Mouse (Mus musculus): ENCODE results near the gene Vmn1r104. TPM values are rescaled to one million over a fixed set of nuclear protein-coding genes. Genes with fewer than 3 reads are reported as not detected.
"Not testable (repeated sequence)": the region's sequence is repeated elsewhere in the genome, so short reads cannot be mapped to it uniquely, and the experiment has no call there.

The Vmn1r104 gene
- not detected in 2 replicates for polyA plus RNA-seq (2015; fragmentation: Nextera tagmentation; extraction: Ambion mirVana)

- not testable (repeated sequence) for ATAC-seq (ENCODE audit: extremely low read depth, insufficient number of reproducible peaks, low FRiP score, low TSS enrichment); H3K4me2 ChIP-seq; H3K9ac ChIP-seq; H3K27me3 ChIP-seq (replicated peaks); H3K4me1 ChIP-seq; H3K27ac ChIP-seq (replicated peaks); H3K4me3 ChIP-seq; H3K9me3 ChIP-seq; H3K36me3 ChIP-seq
- no CpG with 5 or more reads among the region's 3 CpGs for WGBS
Observed at GRCm38 (mm10) chr7:20533537-20533936, at the start of gene Vmn1r104. Vmn1r104 (plus strand) TSS chr7:20533837.

GRCm38 (mm10) chr7:20510434-20510833 is 23.2 kb upstream of the Vmn1r104 start, which contains the start of gene Vmn1r103:
Vmn1r103 (minus strand) TSS chr7:20510534.
- H3K27ac ChIP-seq (replicated peaks); H3K9me3 ChIP-seq; H3K4me2 ChIP-seq; H3K4me1 ChIP-seq; H3K9ac ChIP-seq; ATAC-seq (ENCODE audit: extremely low read depth, insufficient number of reproducible peaks, low FRiP score, low TSS enrichment); H3K27me3 ChIP-seq (replicated peaks); H3K36me3 ChIP-seq; H3K4me3 ChIP-seq: not testable (repeated sequence)
- WGBS = no CpG with 5 or more reads among the region's 3 CpGs

GRCm38 (mm10) chr7:20545657-20546056 is 12.0 kb downstream of the Vmn1r104 start, which contains the start of gene Gm5726:
Gm5726 (minus strand) TSS chr7:20545757.
- not testable (repeated sequence) for H3K4me3 ChIP-seq; H3K27ac ChIP-seq (replicated peaks); H3K9ac ChIP-seq; H3K4me1 ChIP-seq; H3K4me2 ChIP-seq; ATAC-seq (ENCODE audit: extremely low read depth, insufficient number of reproducible peaks, low FRiP score, low TSS enrichment); H3K36me3 ChIP-seq; H3K27me3 ChIP-seq (replicated peaks); H3K9me3 ChIP-seq
- WGBS = no CpG with 5 or more reads among the region's 1 CpGs

- H3K27ac ChIP-seq (replicated peaks); H3K9ac ChIP-seq; H3K4me3 ChIP-seq; H3K4me1 ChIP-seq; H3K36me3 ChIP-seq; H3K9me3 ChIP-seq; H3K4me2 ChIP-seq; H3K27me3 ChIP-seq (replicated peaks); ATAC-seq (ENCODE audit: extremely low read depth, insufficient number of reproducible peaks, low FRiP score, low TSS enrichment): not testable (repeated sequence)
- WGBS = no CpG with 5 or more reads among the region's 3 CpGs
Observed at GRCm38 (mm10) chr7:20576141-20576540, 42.5 kb downstream of the Vmn1r104 start, which contains the start of gene Gm4141. Gm4141 (minus strand) TSS chr7:20576241.

Other genes starting within 250 kb of the Vmn1r104 start
- not detected in 2 replicates for gene Gm4133, start 199.8 kb upstream of the Vmn1r104 start, polyA plus RNA-seq (2015; fragmentation: Nextera tagmentation; extraction: Ambion mirVana)
- not detected in 2 replicates for gene Gm5728, start 158.4 kb upstream of the Vmn1r104 start, polyA plus RNA-seq (2015; fragmentation: Nextera tagmentation; extraction: Ambion mirVana)
- gene Vmn1r100, start 115.9 kb upstream of the Vmn1r104 start, polyA plus RNA-seq (2015; fragmentation: Nextera tagmentation; extraction: Ambion mirVana) = not detected in 2 replicates
- gene Vmn1r101, start 91.2 kb upstream of the Vmn1r104 start, polyA plus RNA-seq (2015; fragmentation: Nextera tagmentation; extraction: Ambion mirVana) = not detected in 2 replicates
- not detected in 2 replicates for gene Gm10670, start 58.9 kb upstream of the Vmn1r104 start, polyA plus RNA-seq (2015; fragmentation: Nextera tagmentation; extraction: Ambion mirVana)
- not detected in 2 replicates for gene Vmn1r103, start 23.3 kb upstream of the Vmn1r104 start, polyA plus RNA-seq (2015; fragmentation: Nextera tagmentation; extraction: Ambion mirVana)
- gene Gm5726, start 11.9 kb downstream of the Vmn1r104 start, polyA plus RNA-seq (2015; fragmentation: Nextera tagmentation; extraction: Ambion mirVana) = not detected in 2 replicates
- gene Gm4141, start 42.4 kb downstream of the Vmn1r104 start, polyA plus RNA-seq (2015; fragmentation: Nextera tagmentation; extraction: Ambion mirVana) = not detected in 2 replicates
- gene Gm4513, start 65.2 kb downstream of the Vmn1r104 start, polyA plus RNA-seq (2015; fragmentation: Nextera tagmentation; extraction: Ambion mirVana) = not detected in 2 replicates
- gene Vmn1r107, start 135.1 kb downstream of the Vmn1r104 start, polyA plus RNA-seq (2015; fragmentation: Nextera tagmentation; extraction: Ambion mirVana) = not detected in 2 replicates
- gene Vmn1r111, start 169.4 kb downstream of the Vmn1r104 start, polyA plus RNA-seq (2015; fragmentation: Nextera tagmentation; extraction: Ambion mirVana) = not detected in 2 replicates
- not detected in 2 replicates for gene Gm10668, start 196.8 kb downstream of the Vmn1r104 start, polyA plus RNA-seq (2015; fragmentation: Nextera tagmentation; extraction: Ambion mirVana)
- gene Vmn1r112, start 237.3 kb downstream of the Vmn1r104 start, polyA plus RNA-seq (2015; fragmentation: Nextera tagmentation; extraction: Ambion mirVana) = not detected in 2 replicates

Data from heart, embryonic 13.5 days (tissue).